Mouse (Mus musculus) MEL (cell line): Measurements from ENCODE around the gene Supt3. TPM values are rescaled to one million over a fixed set of nuclear protein-coding genes. Genes with fewer than 3 reads are reported as not detected.

Experiments
- DNase-seq: peaks from one replicate; pipeline ENCODE4 v3.0.0; 2011; ENCODE audit warnings: low read depth, low spot score
- H3K27ac ChIP-seq: 2 replicates; pipeline ENCODE4 v1.5.1; 2012; ENCODE audit warnings: low read depth, mild to moderate bottlenecking, control low read depth, low read length, moderate library complexity; ENCODE audit not compliant: control insufficient read depth
- H3K27me3 ChIP-seq, 2 experiments: fragments of 150-350 bp in 1 of 2; sonication (generic) in 1 of 2; 2 replicates each; pipeline ENCODE4 v1.6.1; 2012; ENCODE audit warnings: low read length in 2 of 2, mild to moderate bottlenecking in 2 of 2, improper control_type of control experiment in 1 of 2, moderate library complexity in 1 of 2; ENCODE audit not compliant: insufficient read depth in 2 of 2, control insufficient read depth in 1 of 2
- H3K36me3 ChIP-seq, 2 experiments: 2 replicates each; pipeline ENCODE4 v1.6.1; 2012 to 2014; ENCODE audit warnings: low read length in 2 of 2, improper control_type of control experiment in 1 of 2, inconsistent platforms in 1 of 2, mild to moderate bottlenecking in 1 of 2; ENCODE audit not compliant: insufficient read depth in 2 of 2, control insufficient read depth in 1 of 2
- H3K4me1 ChIP-seq, 2 experiments: fragments of 150-350 bp in 1 of 2; sonication (generic) in 1 of 2; 2 replicates each; pipeline ENCODE4 v1.6.1; 2012; ENCODE audit warnings: low read length in 2 of 2, improper control_type of control experiment in 1 of 2, mild to moderate bottlenecking in 1 of 2; ENCODE audit not compliant: insufficient read depth in 2 of 2, control insufficient read depth in 1 of 2
- H3K4me3 ChIP-seq, 2 experiments: fragments of 150-350 bp in 1 of 2; sonication (generic) in 1 of 2; 2 replicates each; pipeline ENCODE4 v1.5.1; 2012; ENCODE audit warnings: low read depth in 2 of 2, low read length in 2 of 2, mild to moderate bottlenecking in 2 of 2, moderate library complexity in 2 of 2, control low read depth in 1 of 2, improper control_type of control experiment in 1 of 2; ENCODE audit not compliant: control insufficient read depth in 1 of 2, insufficient read depth in 1 of 2
- H3K79me2 ChIP-seq: 2 replicates; pipeline ENCODE4 v1.6.1; 2012; ENCODE audit warnings: mild to moderate bottlenecking, low read length, moderate library complexity; ENCODE audit not compliant: control insufficient read depth, poor library complexity, insufficient read depth
- H3K9ac ChIP-seq: 2 replicates; pipeline ENCODE4 v1.6.1; 2012; ENCODE audit warnings: low read depth, mild to moderate bottlenecking, control low read depth, low read length, moderate library complexity; ENCODE audit not compliant: control insufficient read depth, poor library complexity, severe bottlenecking
- H3K9me3 ChIP-seq: fragments of 150-350 bp; sonication (generic); replicated peaks from 2 replicates; pipeline ENCODE4 v1.6.1; 2012; ENCODE audit warnings: mild to moderate bottlenecking, low read length, improper control_type of control experiment, moderate library complexity; ENCODE audit not compliant: insufficient read depth
- E2F4 ChIP-seq: IDR thresholded peaks from 2 replicates; pipeline ENCODE4 v1.6.1; 2011; ENCODE audit warnings: low read depth, low read length, improper control_type of control experiment, borderline replicate concordance
- ELF1 ChIP-seq: IDR thresholded peaks from 2 replicates; pipeline ENCODE4 v1.6.1; 2014; ENCODE audit warnings: low read depth, mild to moderate bottlenecking, inconsistent platforms, low read length, improper control_type of control experiment, moderate library complexity
- EP300 ChIP-seq, 2 experiments: IDR thresholded peaks; 2 replicates each; pipeline ENCODE4 v1.6.1; 2011; ENCODE audit warnings: improper control_type of control experiment in 2 of 2, low read length in 2 of 2, low read depth in 1 of 2, mild to moderate bottlenecking in 1 of 2
- ETS1 ChIP-seq: IDR thresholded peaks from 2 replicates; pipeline ENCODE4 v1.6.1; 2012; ENCODE audit warnings: low read depth, mild to moderate bottlenecking, inconsistent platforms, low read length, improper control_type of control experiment, moderate library complexity
- GABPA ChIP-seq: IDR thresholded peaks from 2 replicates; pipeline ENCODE4 v1.6.1; 2012; ENCODE audit warnings: low read depth, mild to moderate bottlenecking, inconsistent platforms, low read length, improper control_type of control experiment, moderate library complexity
- GATA1 ChIP-seq: IDR thresholded peaks from 2 replicates; pipeline ENCODE4 v1.6.1; 2011; ENCODE audit warnings: low read depth, low read length, improper control_type of control experiment
- MAFK ChIP-seq: IDR thresholded peaks from 2 replicates; pipeline ENCODE4 v1.6.1; 2011; ENCODE audit warnings: low read depth, mild to moderate bottlenecking, low read length, improper control_type of control experiment, borderline replicate concordance
- MEF2A ChIP-seq: IDR thresholded peaks from 2 replicates; pipeline ENCODE4 v1.6.1; 2014; ENCODE audit warnings: low read depth, mild to moderate bottlenecking, inconsistent platforms, low read length, improper control_type of control experiment; ENCODE audit not compliant: poor library complexity, insufficient replicate concordance, severe bottlenecking; ENCODE audit errors: extremely low read depth
- MYB ChIP-seq: IDR thresholded peaks from 2 replicates; pipeline ENCODE4 v1.6.1; 2011; ENCODE audit warnings: mild to moderate bottlenecking, low read depth, low read length, improper control_type of control experiment
- NRF1 ChIP-seq: IDR thresholded peaks from 2 replicates; pipeline ENCODE4 v1.6.1; 2014; ENCODE audit warnings: low read depth, mild to moderate bottlenecking, inconsistent platforms, low read length, improper control_type of control experiment, moderate library complexity; ENCODE audit not compliant: poor library complexity, insufficient read depth, severe bottlenecking
- POLR2A ChIP-seq, 2 experiments: IDR thresholded peaks; 2 replicates each; pipeline ENCODE4 v1.6.1; 2011 to 2012; ENCODE audit warnings: low read length in 2 of 2, mild to moderate bottlenecking in 2 of 2, control low read depth in 1 of 2, improper control_type of control experiment in 1 of 2, low read depth in 1 of 2, moderate library complexity in 1 of 2; ENCODE audit not compliant: control insufficient read depth in 1 of 2, insufficient read depth in 1 of 2, poor library complexity in 1 of 2
- POLR2AphosphoS2 ChIP-seq: IDR thresholded peaks from 2 replicates; pipeline ENCODE4 v1.6.1; 2011; ENCODE audit warnings: low read length, improper control_type of control experiment
- POLR2AphosphoS5 ChIP-seq: IDR thresholded peaks from 2 replicates; pipeline ENCODE4 v1.6.1; 2012; ENCODE audit warnings: low read depth, borderline replicate concordance, mild to moderate bottlenecking, inconsistent platforms, low read length, moderate library complexity, mixed read lengths
- RCOR1 ChIP-seq: IDR thresholded peaks from 2 replicates; pipeline ENCODE4 v1.6.1; 2012; ENCODE audit warnings: low read depth, mild to moderate bottlenecking, inconsistent platforms, low read length, improper control_type of control experiment
- SIN3A ChIP-seq: IDR thresholded peaks from 2 replicates; pipeline ENCODE4 v1.6.1; 2012; ENCODE audit warnings: low read length, improper control_type of control experiment, inconsistent platforms
- TBP ChIP-seq: IDR thresholded peaks from 2 replicates; pipeline ENCODE4 v1.8.0; 2011; ENCODE audit warnings: low read depth, low read length, improper control_type of control experiment
- UBTF ChIP-seq: IDR thresholded peaks from 2 replicates; pipeline ENCODE4 v1.6.1; 2012; ENCODE audit warnings: low read depth, mild to moderate bottlenecking, inconsistent platforms, low read length, improper control_type of control experiment, moderate library complexity, borderline replicate concordance; ENCODE audit not compliant: insufficient read depth
- USF2 ChIP-seq, 2 experiments: IDR thresholded peaks; 2 replicates each; pipeline ENCODE4 v1.6.1; 2011 to 2012; ENCODE audit warnings: improper control_type of control experiment in 2 of 2, low read length in 2 of 2, borderline replicate concordance in 1 of 2, inconsistent platforms in 1 of 2, low read depth in 1 of 2, mild to moderate bottlenecking in 1 of 2; ENCODE audit not compliant: insufficient read depth in 1 of 2
- ZKSCAN1 ChIP-seq: IDR thresholded peaks from 2 replicates; pipeline ENCODE4 v1.6.1; 2012; ENCODE audit warnings: low read depth, mild to moderate bottlenecking, inconsistent platforms, low read length, improper control_type of control experiment, moderate library complexity
- ZNF384 ChIP-seq: IDR thresholded peaks from 2 replicates; pipeline ENCODE4 v1.6.1; 2012; ENCODE audit warnings: low read depth, mild to moderate bottlenecking, inconsistent platforms, low read length, improper control_type of control experiment
- polyA plus RNA-seq, 2 experiments: library from polyadenylated mRNA; stranded (reverse) in 1 of 2; unstranded in 1 of 2; fragments of >175 nt in 1 of 2; fragments of >200 nt in 1 of 2; gene quantifications; 2 replicates each; pipeline versions ENCODE4 v1.2.1 to v1.2.4; 2012; ENCODE audit warnings: low replicate concordance in 2 of 2, low read depth in 1 of 2; ENCODE audit not compliant: insufficient read length in 2 of 2, insufficient read depth in 1 of 2, missing spikeins in 1 of 2
- total RNA-seq: library from RNA; depleted of rRNA; stranded (reverse); fragments of 300-350 nt; gene quantifications from 2 replicates; pipeline ENCODE4 v1.2.3, GENCODE M21; 2012

Supt3 gene
- total and polyA plus RNA-seq, 3 experiments, result 7.0 to 28.6 TPM; not detected in 1

- Histone ChIP-seq H3K4me1 (no peaks in the 10 kb centered on the region), H3K27me3 (no peaks in the 10 kb centered on the region), H3K36me3 (no peaks in the 10 kb centered on the region), H3K4me3 (no peak overlapping the region), H3K9me3 (no peaks in the 10 kb centered on the region), H3K27ac (no peak overlapping the region), H3K9ac (no peak overlapping the region), H3K79me2 (no peaks in the 10 kb centered on the region)
- no peak for DNase-seq
- TF ChIP-seq EP300 (IDR thresholded peaks at IDR 0.05; ENCODE audit: low read depth in 1 of 2, low read length in 2 of 2), result no peak
These were observed 39.5 kb upstream of the Supt3 start for GRCm38 (mm10) chr17:44737275-44738120.

- H3K9me3 ChIP-seq, result no peaks in the 10 kb centered on the region
- H3K36me3 ChIP-seq, result no peaks in the 10 kb centered on the region
- TF ChIP-seq TBP (no peak), MYB (no peak), USF2 (IDR thresholded peaks at IDR 0.05; ENCODE audit: borderline replicate concordance in 1 of 2, insufficient read depth in 1 of 2, low read depth in 1 of 2, low read length in 2 of 2) (no peak), GATA1 (no peak), SIN3A (no peak), POLR2AphosphoS2 (no peak), POLR2AphosphoS5 (no peak), GABPA (no peak), E2F4 (no peak), ZNF384 (no peak), NRF1 (no peak), MAFK (no peak), ZKSCAN1 (no peak), ELF1 (no peak), MEF2A (no peak), POLR2A (IDR thresholded peaks at IDR 0.05; ENCODE audit: control insufficient read depth in 1 of 2, insufficient read depth in 1 of 2, low read depth in 1 of 2, low read length in 2 of 2, poor library complexity in 1 of 2) (no peak), ETS1 (no peak), UBTF (no peak), EP300 (IDR thresholded peaks at IDR 0.05; ENCODE audit: low read depth in 1 of 2, low read length in 2 of 2) (no peak), RCOR1 (no peak)
- TF ChIP-seq, all 39 proteins: peak for 0
- no peaks in the 10 kb centered on the region for H3K79me2 ChIP-seq
- no peak for DNase-seq
- no peaks in the 10 kb centered on the region for H3K4me1 ChIP-seq
- no peak overlapping the region for H3K27ac ChIP-seq
- no peaks in the 10 kb centered on the region for H3K27me3 ChIP-seq
- H3K4me3 ChIP-seq, result no peak overlapping the region
- H3K9ac ChIP-seq, result no peak overlapping the region
These were observed 38.8 kb upstream of the Supt3 start for GRCm38 (mm10) chr17:44738121-44738637.
